Mouse (Mus musculus): ENCODE measurements around the gene Ddx58.

Ddx58 gene

DNA sequence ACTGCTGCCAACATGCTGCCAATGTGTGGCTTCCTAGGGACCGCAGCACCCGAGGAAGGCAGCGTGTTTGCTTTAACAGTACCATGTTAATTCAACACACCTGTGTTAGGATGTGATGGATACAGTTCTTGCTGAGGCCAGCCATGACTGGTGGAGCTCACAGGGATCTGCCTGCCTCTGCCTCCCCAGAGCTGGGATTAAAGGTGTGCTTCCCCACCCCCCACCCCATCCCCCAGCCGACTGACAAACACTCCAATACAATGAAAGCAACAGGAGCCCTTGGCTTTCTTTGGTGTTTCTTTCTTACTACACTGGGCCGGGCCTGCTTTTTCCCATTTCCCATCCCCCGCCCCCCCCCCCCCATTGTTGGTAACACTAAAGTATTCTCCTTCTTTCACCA lies 5.4 kb downstream of the Ddx58 start:
- no peak for DNase-seq (ENCODE audit: extremely low spot score)

DNA sequence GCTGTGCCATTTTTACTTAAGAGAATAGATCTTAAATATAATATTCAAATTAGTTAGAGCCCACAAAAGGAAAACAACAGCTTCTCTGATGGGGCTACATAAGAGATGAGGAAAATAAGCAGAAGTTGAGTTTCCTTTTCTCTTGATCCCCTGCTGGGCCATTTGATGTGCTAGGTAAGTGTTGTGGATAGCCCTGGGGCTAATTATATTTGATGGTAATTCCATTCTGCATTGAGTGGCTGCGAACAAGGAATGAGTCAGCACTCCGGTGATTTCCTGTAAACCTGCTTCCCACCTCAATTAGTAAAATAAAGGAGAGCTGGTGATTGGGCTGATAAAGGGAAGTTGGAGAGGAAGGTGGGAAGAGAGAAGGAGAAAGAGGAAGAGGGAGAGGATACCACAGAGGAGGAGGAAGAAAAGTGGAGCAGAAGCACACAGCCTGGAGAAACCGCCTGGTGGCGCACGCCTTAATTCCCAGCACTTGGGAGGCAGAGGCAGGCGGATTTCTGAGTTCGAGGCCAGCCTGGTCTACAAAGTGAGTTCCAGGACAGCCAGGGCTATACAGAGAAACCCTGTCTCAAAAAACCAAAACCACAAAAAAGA lies 6.5 kb downstream of the Ddx58 start:
- DNase-seq (ENCODE audit: extremely low spot score) = no peak

DNA sequence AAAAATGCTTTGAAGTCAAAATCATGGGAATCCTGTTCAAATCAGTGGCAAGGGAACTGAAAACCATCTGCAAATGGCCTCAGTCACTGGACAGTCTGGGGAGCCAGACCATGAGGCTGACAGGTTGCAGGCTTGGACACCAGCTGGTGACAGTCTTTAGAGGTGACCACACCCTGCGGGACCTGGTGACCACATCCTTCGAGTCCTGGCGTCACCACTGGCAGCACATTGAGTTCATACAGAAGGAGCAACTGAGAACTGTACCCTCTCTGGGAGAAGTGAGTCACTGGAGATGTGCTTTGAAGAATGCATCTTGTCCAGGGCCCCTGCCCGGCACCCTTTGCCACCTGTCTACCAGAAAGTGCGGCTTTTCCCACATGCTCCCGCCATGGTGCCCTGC lies 9.9 kb downstream of the Ddx58 start:
- no peak for DNase-seq (ENCODE audit: extremely low spot score)

DNA sequence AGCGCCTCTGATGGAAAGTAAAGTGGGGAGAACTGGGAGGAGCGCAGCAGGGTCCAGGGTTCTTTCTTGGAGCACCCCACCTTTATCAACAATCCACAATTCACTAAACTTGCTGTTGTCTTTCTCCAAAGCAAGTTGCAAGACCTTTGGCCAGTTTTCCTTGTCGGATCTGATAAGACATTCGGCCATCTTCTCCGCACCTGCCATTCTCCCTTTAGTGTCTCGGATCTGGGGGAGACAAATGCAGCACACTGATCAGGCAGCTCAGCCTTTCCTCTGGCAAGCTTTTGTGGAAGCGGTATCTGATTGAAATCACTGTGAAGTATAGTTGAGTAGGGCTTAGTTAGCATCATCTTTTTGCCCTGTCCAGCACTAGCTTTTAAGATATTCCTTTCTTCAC lies 11.7 kb downstream of the Ddx58 start:
- no peak for DNase-seq (ENCODE audit: extremely low spot score)

DNA sequence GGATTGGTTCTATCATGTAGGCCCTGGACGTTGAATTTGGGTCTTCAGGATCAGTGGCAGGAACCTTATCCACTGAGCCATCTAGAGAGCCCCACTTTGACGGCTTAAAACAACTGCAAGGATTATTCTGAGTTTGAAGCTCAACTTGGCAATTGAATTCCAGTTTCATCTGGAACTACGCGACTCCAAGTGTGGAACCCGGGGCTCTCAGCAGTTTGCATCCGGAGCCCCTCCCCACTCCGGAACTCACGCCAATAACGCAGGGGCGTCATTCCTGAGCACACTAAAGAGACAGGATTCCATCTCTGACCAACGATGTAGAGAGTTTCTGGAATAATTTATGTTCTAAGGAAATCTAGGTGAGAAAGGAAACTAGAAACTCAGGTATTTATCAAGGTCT lies 12.5 kb downstream of the Ddx58 start:
- DNase-seq (ENCODE audit: extremely low spot score) = no peak

DNA sequence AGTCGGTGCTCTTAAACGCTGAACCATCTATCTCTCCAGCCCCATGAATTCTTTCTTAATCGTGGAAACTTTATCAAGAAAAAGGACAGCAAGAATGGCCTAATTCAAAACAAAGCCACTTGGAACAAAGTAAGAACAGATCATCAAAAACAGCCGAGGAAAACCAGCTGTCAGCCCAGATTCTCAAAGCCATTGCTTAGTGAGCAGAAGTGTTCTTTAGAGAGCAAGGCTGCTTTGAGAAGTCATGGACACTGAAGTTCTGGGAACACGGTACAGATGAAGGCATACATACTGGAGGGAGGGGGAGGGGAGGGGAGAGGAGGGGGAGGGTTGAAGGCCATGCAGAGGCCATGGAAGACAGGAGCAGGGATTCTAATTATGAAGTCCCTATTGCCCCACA lies 13.5 kb downstream of the Ddx58 start:
- no peak for DNase-seq (ENCODE audit: extremely low spot score)

DNA sequence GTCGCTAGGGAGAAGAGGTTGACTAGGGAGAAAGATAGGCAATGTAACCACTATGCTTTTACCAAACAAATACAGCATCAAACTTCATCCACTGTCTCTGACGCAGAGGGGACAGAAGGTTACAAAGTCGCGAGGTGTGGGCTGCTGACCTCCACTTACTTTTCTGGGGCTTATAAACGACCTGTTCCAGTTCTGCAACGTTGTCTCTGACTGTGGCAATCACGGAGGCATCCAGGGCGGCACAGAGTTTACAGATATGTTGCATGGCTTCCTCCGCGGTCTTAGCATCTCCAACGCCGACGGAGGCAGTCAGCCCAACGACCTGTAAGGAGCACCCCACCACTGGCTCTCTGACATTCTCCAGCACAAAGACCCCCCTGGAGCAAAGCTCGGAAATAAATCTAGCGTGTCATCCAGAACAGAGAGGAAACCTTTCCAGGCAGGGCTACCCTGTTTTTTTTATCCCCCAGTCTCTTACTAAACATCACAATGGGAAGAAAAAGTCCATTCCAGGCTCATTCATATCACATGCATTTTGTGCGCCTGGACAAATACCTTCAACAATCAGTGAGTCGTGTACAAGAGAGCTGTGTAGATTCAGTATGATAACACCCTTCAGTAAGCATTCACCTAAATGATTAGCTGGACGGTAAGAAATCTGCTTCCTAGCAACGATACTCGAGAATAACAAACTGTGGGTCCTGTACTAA lies 17.6 kb downstream of the Ddx58 start:
- DNase-seq (ENCODE audit: extremely low spot score) = no peak

DNA sequence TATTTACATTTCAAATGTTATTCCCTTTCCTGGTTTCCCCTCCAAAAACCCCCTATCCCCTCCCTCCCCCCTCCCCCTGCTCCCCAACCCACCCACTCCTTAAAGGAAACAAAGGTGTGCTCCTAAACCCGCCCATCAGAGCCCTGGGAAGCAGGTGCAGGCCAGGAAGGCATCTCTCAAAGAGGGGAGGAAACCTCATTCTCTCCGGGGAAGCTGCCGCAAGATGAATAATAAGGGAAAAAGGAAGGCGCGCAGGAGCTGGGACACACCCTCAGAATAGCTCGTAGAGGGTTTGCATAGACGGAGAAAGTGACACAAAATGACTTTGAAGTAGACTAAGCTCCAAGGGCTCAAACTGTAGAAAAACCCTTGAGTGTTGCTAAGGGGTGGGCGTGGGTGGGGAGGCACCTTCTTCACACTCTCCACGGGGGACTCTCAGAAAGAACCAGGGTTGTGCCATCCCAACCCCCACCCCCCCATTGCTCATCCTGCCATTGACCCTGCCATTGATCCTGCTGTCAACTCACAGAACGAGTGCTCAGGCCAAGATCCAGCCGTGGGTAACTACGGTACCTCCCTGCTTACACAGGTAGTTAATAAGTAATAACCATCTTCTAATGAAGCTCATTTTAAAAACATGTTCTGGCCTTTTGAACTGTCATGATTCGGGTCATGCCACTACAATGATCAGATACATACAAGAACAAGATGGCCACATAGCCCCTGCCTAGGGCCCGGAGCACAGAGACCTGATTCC lies 18.4 kb downstream of the Ddx58 start:
- no peak for DNase-seq (ENCODE audit: extremely low spot score)

DNA sequence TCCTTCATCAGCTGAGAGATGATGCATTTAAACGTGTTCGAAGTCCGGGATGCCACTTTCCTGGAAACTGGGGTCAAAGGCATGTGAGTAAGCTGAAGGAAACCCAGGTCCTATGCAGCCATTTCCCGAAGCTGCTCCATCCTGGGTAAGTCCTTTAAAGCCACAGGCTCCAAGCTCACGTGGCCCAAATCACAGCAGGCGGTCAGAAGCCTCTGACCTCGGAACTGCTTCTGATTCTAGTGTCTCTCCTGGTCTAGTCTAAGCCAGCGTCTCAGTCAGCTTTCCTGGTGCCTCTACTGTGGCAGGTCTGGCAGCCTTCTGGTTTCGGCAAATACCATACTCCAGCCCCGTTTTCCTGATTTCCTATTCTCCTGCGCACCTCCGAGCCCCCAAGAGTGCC lies 19.2 kb downstream of the Ddx58 start:
- DNase-seq (ENCODE audit: extremely low spot score) = peak; percentile 9

DNA sequence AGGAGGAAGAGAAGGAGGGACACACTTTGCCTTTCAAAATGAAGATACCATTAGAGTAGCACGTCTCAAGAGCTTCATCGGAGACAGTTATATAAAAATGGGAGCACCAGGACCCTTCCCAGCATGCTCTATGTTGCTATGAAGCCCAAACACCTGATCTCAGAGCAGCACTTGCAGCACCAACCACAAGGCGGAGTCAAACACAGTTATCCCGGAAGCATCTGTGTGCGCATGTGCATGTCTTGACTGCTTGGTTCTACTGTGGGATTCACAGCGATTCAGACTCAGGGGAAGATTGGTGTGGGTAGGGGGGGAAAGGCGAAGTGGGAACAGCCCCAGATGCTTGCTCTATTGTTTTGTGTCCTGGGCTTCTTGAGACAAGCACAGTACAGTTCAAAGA lies 21.2 kb downstream of the Ddx58 start:
- DNase-seq (ENCODE audit: extremely low spot score) = peak; percentile 15

DNA sequence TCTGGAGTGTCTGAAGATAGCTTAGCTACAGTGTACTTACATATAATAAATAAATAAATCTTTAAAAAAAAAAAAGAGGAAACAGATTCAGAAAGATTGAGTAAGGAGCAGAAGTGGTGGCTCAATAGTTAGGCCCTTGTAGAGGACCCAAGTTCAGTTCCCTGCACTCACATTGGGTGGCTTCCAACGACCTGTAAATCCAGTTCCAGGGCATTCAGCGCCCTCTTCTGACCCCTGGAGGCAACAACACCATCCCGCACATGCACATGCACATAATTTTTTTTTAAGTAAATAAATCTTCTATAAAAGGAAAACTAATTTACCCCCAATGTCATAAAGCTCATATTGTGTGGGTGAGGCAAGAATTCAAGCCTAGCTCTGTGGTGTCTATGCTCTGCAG lies 21.7 kb downstream of the Ddx58 start:
- DNase-seq (ENCODE audit: extremely low spot score) = no peak

DNA sequence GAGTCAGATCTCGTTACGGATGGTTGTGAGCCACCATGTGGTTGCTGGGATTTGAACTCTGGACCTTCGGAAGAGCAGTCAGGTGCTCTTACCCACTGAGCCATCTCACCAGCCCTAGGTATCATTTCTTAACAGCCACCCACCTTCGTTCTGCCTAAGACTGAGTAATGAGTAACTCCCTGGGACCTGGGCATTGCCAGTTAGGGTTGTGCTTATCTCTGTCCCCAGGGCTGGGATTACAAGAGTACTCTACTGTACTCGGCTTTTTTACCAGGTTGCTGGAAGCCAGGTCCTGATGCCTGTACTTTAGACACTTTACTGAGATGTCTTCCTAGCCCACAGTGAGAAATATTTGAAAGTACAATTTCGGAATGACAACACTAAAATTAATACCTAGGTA lies 27.5 kb downstream of the Ddx58 start:
- no peak for DNase-seq (ENCODE audit: extremely low spot score)

DNA sequence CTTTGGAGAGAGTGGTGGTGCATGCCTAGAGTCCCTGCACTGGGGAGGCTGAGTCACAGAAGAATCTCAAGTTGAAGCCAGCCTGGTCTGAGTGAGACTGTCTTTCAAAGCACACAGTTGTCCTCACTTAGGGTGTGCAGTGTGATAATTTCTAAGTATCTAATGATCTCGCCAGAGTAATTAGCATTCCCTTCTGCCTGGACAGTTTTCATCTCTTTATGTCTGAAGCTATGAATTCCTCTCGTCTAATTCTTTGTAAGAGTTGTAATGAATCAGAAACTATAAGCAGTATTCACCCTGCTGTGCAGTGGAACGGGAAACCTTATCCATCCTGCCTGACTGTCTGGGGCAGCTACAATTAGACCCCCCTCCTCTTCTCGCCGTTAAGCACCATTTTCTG lies 31.9 kb downstream of the Ddx58 start:
- no peak for DNase-seq (ENCODE audit: extremely low spot score)

DNA sequence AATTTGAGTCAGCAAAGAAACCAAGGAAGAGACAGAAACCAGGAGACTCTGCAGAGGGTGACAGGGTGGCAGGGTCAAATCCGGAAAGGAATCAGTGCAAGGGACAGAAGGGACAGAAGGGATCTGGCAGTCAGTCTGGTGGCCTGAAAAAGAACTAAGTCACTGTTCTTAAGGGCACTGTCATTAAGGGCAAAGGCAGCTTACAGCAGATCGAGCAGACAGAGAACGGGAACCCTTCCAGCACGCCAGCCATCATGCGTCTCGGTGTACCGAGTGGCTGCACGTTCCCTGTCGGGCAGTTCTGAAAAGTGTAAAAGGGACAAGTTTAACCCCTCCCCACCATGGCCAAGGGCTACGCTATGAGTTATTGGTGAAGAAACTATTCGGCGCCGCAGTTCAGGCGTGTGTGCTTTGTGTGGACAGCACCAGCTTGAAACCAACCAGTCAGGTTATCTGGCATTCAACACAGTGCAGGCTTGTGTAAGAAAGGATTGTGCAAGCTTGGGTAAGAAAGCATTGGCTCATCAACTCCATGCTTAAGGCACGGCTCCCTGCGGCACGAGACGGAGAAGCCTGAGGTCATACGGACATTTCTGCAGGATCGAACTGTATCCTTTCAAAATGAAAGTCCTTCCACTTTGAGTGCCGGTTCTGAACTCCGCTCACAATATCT lies 34.3 kb downstream of the Ddx58 start:
- no peak for DNase-seq (ENCODE audit: extremely low spot score)

DNA sequence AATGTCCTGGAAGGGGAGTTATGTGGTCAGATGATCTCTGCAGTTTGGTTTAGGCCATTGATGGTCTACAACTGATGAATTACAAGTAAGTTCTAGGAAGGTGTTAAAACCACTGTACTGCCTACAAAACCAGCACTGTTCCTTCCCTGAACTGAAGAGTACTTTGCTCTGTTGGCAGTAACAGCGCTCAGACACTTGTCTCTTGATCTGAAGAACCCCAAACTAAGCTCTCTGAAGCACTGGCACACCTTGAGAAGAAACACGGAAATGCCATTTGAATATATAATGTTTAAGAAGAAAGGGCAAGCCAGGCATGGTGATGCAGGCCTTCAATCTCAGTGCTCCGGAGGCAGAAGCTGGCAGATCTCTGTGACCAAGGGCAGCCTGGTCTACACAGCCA lies 35.3 kb downstream of the Ddx58 start:
- no peak for DNase-seq (ENCODE audit: extremely low spot score)

DNA sequence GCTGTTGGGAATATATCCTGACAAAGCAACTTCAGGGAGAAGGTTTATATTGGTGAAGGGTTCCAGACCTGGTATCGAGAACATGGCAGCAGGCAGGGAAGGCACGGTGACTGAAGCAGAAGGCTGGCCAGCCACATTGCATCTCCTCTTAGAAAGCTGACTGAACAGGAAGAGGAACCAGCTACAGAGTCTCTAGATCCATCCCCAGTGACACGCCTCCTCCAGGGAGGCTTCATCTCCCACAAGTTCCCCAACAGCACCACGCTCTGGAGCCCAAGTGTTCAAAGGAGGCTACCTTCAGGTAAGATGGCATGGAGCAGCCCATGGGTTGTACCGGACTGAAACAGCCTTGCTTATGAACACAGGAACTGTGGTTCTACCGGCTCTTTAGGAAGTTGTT lies 37.4 kb downstream of the Ddx58 start:
- no peak for DNase-seq (ENCODE audit: extremely low spot score)

DNA sequence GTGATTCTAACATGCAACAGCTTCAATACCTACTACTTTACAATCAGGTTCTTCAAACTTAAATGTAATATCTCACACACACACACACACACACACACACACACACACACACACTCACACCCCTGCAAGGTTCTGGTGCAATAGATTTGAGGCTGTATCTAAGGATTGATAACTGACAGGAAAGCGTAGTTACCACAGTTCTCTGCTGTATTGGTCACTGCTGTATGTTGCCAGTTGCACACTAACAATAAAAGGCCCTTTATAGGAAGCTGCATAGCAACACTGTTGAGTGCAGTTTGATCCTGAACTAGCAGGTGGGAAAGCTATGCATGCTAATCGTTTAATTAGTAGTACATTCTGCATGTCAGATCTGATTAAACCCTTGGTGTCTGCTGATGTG lies 44.3 kb downstream of the Ddx58 start:
- DNase-seq (ENCODE audit: extremely low spot score) = no peak

DNA sequence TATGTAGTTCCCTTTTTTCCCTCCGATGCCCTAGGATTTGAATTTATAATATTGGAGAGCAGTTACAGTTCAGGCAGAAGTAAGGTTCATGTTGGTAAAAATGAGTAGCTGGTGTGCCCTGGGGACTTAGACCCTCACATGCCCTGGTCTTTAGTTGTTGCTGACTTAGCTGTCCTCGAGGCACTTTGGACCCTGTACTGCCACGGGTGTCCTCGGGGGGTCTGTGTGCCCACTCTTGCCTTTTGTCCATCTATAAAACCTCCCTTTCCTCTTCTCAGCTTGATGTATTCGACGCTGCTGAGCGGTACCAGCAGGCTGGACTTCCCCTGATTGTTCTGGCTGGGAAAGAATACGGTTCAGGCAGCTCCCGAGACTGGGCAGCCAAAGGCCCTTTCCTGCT lies 46.2 kb downstream of the Ddx58 start:
- no peak for DNase-seq (ENCODE audit: extremely low spot score)

DNA sequence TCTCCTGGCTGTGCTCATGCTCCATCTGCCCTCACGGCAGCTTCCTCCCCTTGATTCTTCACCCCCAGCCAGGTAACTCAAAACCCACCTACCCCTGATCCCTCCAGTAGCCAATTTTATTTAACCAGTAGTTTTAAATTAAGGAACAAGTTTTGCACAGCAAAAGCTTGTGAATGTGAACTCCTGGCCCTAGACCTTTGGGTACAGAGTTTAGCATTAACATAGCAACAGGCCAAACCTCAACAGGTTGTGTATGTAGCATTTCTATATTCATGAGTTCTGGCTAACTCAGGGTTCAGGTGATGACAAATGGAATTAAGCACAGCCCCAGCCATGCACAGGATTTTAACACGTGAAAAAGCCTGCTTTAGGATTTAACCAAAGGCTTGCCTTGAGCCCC lies 47.4 kb downstream of the Ddx58 start:
- no peak for DNase-seq (ENCODE audit: extremely low spot score)

DNA sequence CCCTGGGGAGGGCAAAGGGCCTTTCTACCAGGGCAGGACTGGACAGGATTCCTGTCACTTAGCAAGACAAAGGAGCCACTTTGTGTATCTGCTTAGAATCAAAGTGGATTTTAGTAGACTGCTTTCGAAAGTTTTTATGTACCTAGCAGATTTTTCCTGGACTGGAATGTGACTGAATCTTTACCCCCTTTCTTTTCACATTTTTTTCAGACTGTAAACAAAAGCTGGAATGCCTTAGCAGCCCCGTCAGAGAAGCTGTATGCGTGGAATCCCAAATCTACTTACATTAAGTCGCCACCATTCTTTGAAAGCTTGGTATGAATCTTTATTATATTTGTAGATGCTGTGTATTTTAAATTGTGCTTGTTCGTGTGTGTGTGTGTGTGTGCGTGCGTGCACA lies 51.7 kb downstream of the Ddx58 start:
- DNase-seq (ENCODE audit: extremely low spot score) = no peak

DNA sequence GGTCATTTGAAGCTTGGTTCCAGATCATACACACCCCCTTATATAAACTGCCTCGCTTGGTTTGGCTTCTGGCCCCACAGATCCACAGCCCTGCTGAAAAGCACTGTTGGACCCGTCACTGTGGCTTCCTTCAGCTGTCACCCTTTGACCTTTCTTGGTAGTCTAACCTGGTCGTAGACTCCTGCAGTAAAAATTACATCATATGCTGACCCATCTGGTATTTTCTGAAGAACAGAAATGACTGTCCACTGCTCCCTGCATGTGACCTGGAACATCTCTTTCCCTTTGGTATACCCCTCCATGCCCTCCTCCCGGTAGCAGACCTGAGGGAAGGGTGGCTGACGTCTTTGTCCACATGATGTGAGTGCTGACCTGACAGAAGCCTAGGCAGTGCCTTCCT lies 55.2 kb downstream of the Ddx58 start:
- no peak for DNase-seq (ENCODE audit: extremely low spot score)

DNA sequence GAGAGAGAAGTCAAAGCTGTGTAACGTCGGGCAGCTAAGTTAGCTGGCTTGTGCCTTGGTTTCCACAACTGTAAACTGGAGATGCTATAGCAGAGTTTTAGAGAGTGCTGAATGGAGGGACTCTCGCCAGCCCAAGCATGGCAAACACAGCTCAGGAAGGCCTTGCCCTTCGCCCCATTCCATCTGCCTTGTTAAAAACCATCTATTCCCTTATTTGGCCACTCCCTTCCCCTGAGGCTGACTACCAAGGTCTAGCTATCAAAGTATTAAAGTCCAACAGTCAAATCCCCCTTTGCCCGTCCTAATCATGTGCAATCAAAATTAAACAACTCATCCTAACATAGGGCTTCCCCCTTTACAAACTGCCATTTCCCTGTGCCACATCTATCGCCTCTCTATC lies 55.8 kb downstream of the Ddx58 start:
- no peak for DNase-seq (ENCODE audit: extremely low spot score)
